9 mouse cellular contexts compared by ENCODE assay signal in the genomic region with DNA sequence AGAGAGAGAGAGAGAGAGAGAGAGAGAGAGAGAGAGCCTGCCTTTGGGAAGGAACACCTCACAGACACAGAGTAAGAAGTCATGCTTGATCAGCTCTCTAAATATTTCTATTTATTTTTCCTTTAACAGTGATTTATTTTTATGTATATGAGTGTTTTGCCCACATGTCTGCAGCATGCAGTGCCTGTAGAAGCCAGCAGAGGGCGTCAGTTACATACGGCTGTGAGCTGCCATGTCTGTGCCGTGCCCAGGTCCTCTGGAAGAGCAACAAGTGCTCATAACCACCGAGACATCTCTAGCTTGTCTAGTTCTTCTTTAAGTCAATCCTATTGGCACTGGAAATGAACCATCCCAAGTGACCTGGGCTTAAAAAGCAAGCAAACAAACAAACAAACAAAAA. TPM values are rescaled to one million over a fixed set of nuclear protein-coding genes. Genes with fewer than 3 reads are reported as not detected.
DNase-seq lines count a peak whose midpoint lies in the region; ATAC-seq and TF ChIP-seq lines count a peak whose summit lies in the region.
"Had no signal": no experiment of that assay in that cellular context is flagged by ENCODE, and none has a peak within 500 bp of the region (broad histone marks: within the 10 kb centered on the region; RNA-seq: fewer than 3 reads in every experiment).

No protein-coding gene starts in this region.

- no peak overlapping the region for H3K27ac ChIP-seq in hindbrain, postnatal 0 days
- no peak overlapping the region for H3K27ac ChIP-seq in hindbrain, embryonic 12.5 days

- ATAC-seq in hindbrain, postnatal 0 days, result no peak
- no peak for ATAC-seq in hindbrain, embryonic 12.5 days (ENCODE audit: low FRiP score)

- peaks cover 55% of the 10 kb centered on the region for H3K9me3 ChIP-seq in hindbrain, postnatal 0 days (ENCODE audit: low read length)
- peaks cover 70% of the 10 kb centered on the region for H3K9me3 ChIP-seq in hindbrain, embryonic 12.5 days (replicated peaks)

- H3K4me2 ChIP-seq in hindbrain, postnatal 0 days (ENCODE audit: low read depth, low read length), result no peak overlapping the region
- no peak overlapping the region for H3K4me2 ChIP-seq in hindbrain, embryonic 12.5 days (replicated peaks)

- 43% methylated on average over 4 of the region's 4 CpGs for WGBS in hindbrain, postnatal 0 days
- 43% methylated on average over 4 of the region's 4 CpGs for WGBS in hindbrain, embryonic 12.5 days

- no peaks in the 10 kb centered on the region for H3K4me1 ChIP-seq in hindbrain, postnatal 0 days (ENCODE audit: insufficient read depth, low read length)
- H3K4me1 ChIP-seq in hindbrain, embryonic 12.5 days, result no peaks in the 10 kb centered on the region

- DNase-seq in hindbrain, postnatal 0 days (ENCODE audit: low spot score), result peak; percentile 73
- DNase-seq in spleen, postnatal 10 days (ENCODE audit: low spot score in 2 of 2), result peak; percentile 62 to 82
- no peak for DNase-seq in spleen, postnatal 14 days (ENCODE audit: low spot score in 2 of 2)
- DNase-seq in adrenal gland, adult 2 months, result peak; percentile 68
- peak; percentile 77 for DNase-seq in kidney, postnatal 10 days
- DNase-seq in thymus, postnatal 4 days, result peak; percentile 90
- DNase-seq in layer of hippocampus, postnatal 36 days, result no peak

- no peaks in the 10 kb centered on the region for H3K27me3 ChIP-seq in hindbrain, postnatal 0 days (ENCODE audit: insufficient read depth, low read length)
- no peaks in the 10 kb centered on the region for H3K27me3 ChIP-seq in hindbrain, embryonic 12.5 days

- no peak overlapping the region for H3K9ac ChIP-seq in hindbrain, postnatal 0 days (replicated peaks; ENCODE audit: low read length)
- H3K9ac ChIP-seq in hindbrain, embryonic 12.5 days, result no peak overlapping the region

- peak; percentile 75 for TF ChIP-seq CTCF in hindbrain, postnatal 0 days (IDR thresholded peaks at IDR 0.05; ENCODE audit: low read depth)

- H3K36me3 ChIP-seq in hindbrain, postnatal 0 days (ENCODE audit: insufficient read depth, low read length), result no peaks in the 10 kb centered on the region
- H3K36me3 ChIP-seq in hindbrain, embryonic 12.5 days, result no peaks in the 10 kb centered on the region

- H3K4me3 ChIP-seq in hindbrain, postnatal 0 days (ENCODE audit: low read length), result no peak overlapping the region
- no peak overlapping the region for H3K4me3 ChIP-seq in hindbrain, embryonic 12.5 days

RNA-seq across cellular contexts. Expression of gene Trpm8, which starts 12.5 kb away (rescaled TPM):
- 0.05 and 0.14 TPM in 2 replicates for total RNA-seq in hindbrain, postnatal 0 days (2014; rRNA removed)
- polyA plus RNA-seq in hindbrain, postnatal 0 days (2015; fragmentation: Nextera tagmentation; extraction: Ambion mirVana), result 0.11 and 0.15 TPM in 2 replicates
- not detected in 2 replicates for polyA plus RNA-seq in hindbrain, embryonic 12.5 days (2016; fragmentation: Nextera tagmentation; extraction: Ambion mirVana)
- total RNA-seq in adrenal gland, adult 2 months (2021), result not detected
- polyA plus RNA-seq in adrenal gland, adult 2 months (2012; rRNA removed), result not detected in 2 replicates
- under 1 TPM in 1 of 2 experiments, not detected in 1; 0.15 TPM for total RNA-seq in layer of hippocampus, postnatal 36 days (2021)
- total RNA-seq: heart, postnatal 10 days had no signal

RNA-seq across cellular contexts. Expression of gene Hjurp, which starts 12.5 kb away (rescaled TPM):
- total RNA-seq in hindbrain, postnatal 0 days (2014; rRNA removed), result 82.8 and 86.3 TPM in 2 replicates
- polyA plus RNA-seq in hindbrain, postnatal 0 days (2015; fragmentation: Nextera tagmentation; extraction: Ambion mirVana), result 47.2 and 47.7 TPM in 2 replicates
- polyA plus RNA-seq in hindbrain, embryonic 12.5 days (2016; fragmentation: Nextera tagmentation; extraction: Ambion mirVana), result 167 and 169 TPM in 2 replicates
- total RNA-seq in adrenal gland, adult 2 months (2021), result 10 to 100 TPM; 24.7 to 25.5 TPM
- 13.6 and 17.5 TPM in 2 replicates for polyA plus RNA-seq in adrenal gland, adult 2 months (2012; rRNA removed)
- 10 to 100 TPM; 30.7 to 36.6 TPM for total RNA-seq in layer of hippocampus, postnatal 36 days (2021)

Comparison
In these comparisons a context has a peak if more than half of its experiments do, and no peak if none do; other contexts are left out.
1. DNase-seq: peak in hindbrain, postnatal 0 days (single experiment), spleen, postnatal 10 days (2 of 2), adrenal gland, adult 2 months (single experiment), kidney, postnatal 10 days (single experiment) and thymus, postnatal 4 days (single experiment); none in spleen, postnatal 14 days (0 of 2) and layer of hippocampus, postnatal 36 days (0 of 2).